Mouse (Mus musculus): ENCODE data around the gene Plekhg1.

DNA sequence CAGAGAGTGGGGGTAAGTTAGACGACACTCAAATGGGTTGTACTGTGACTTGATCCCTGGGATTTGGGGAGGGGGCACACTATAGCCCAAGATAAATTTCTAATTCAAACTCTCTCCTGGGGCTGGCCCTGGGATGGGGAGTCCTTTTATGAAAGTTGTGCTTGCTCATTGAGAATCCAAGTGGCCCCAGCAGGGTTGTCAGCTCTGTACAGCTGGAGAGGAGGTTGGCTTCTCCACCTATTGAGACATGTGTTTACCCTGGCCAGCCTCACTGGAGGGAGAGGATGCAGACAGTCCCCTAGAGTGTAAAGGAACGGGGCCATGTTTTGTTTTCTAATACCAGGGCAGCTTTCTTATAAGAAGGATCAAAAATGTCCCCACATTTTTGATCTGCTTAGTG, 106.9 kb downstream of the Plekhg1 start:
- TF ChIP-seq EP300 (IDR thresholded peaks at IDR 0.05; ENCODE audit: low read length) (no peak), SMC3 (IDR thresholded peaks at IDR 0.05; ENCODE audit: low read depth, low read length) (no peak), HCFC1 (IDR thresholded peaks at IDR 0.05; ENCODE audit: low read depth, low read length) (no peak), CTCF (conservative IDR thresholded peaks at IDR 0.05 in 1 of 2, IDR thresholded peaks at IDR 0.05 in 1 of 2; ENCODE audit: low read depth in 2 of 2, low read length in 2 of 2) (no peak), MXI1 (IDR thresholded peaks at IDR 0.05; ENCODE audit: low read depth, low read length) (no peak), NRF1 (IDR thresholded peaks at IDR 0.05; ENCODE audit: low read depth, low read length) (no peak), UBTF (IDR thresholded peaks at IDR 0.05; ENCODE audit: low read depth, low read length) (no peak), TCF12 (IDR thresholded peaks at IDR 0.05; ENCODE audit: low read depth, low read length) (no peak), ZC3H11A (IDR thresholded peaks at IDR 0.05; ENCODE audit: low read depth, low read length) (no peak), JUND (conservative IDR thresholded peaks at IDR 0.05; ENCODE audit: low read depth, low read length) (no peak), MAX (IDR thresholded peaks at IDR 0.05; ENCODE audit: low read length) (no peak), ETS1 (conservative IDR thresholded peaks at IDR 0.05; ENCODE audit: low read depth, low read length) (no peak), MAZ (IDR thresholded peaks at IDR 0.05; ENCODE audit: low read depth, low read length) (no peak), POLR2A (IDR thresholded peaks at IDR 0.05; ENCODE audit: low read depth, low read length) (no peak)
